In the genomic region with DNA sequence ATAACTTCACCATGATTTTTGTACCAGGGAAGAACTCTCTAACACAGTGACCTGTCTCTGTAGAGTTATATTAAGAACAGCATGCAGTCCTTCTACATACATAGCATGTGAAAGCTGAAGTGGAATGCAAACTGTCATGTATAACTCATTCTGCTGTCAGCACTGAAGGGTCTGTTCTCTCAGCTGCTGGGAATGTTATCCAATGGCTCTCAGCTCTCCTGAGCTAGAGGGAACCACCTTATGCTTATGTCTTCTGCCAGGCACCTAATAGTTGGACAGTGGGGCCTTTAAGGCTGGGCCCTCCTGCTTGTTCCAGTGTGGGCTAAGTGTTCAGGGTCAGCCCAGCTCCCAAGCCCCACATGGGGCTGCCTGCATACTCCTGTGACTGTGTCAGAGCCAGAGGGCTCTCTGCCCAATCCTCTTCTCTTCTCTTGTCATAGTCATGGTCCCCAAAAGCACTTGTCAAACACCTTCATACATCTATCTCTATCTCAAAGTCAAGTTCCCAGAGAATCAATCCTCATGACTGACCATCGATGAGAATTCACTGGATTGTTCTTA, we compare ENCODE assay signal across 23 mouse cellular contexts. TPM values are rescaled to one million over a fixed set of nuclear protein-coding genes. Genes with fewer than 3 reads are reported as not detected.
DNase-seq lines count a peak whose midpoint lies in the region; ATAC-seq and TF ChIP-seq lines count a peak whose summit lies in the region.
"Had no signal": no experiment of that assay in that cellular context is flagged by ENCODE, and none has a peak within 500 bp of the region (broad histone marks: within the 10 kb centered on the region; RNA-seq: fewer than 3 reads in every experiment).

No protein-coding gene starts in this region.

- H3K9me3 ChIP-seq in heart, embryonic 10.5 days = no peaks in the 10 kb centered on the region
- H3K9me3 ChIP-seq in heart, embryonic 14.5 days (ENCODE audit: control insufficient read depth, low read length) = no peaks in the 10 kb centered on the region
- no peaks in the 10 kb centered on the region for H3K9me3 ChIP-seq in midbrain, embryonic 11.5 days (ENCODE audit: control insufficient read depth, low read length)
- no peaks in the 10 kb centered on the region for H3K9me3 ChIP-seq in midbrain, postnatal 0 days (ENCODE audit: low read length)
- H3K9me3 ChIP-seq: embryonic facial prominence, embryonic 10.5 days; forebrain, embryonic 10.5 days; forebrain, embryonic 15.5 days; hindbrain, embryonic 13.5 days; intestine, embryonic 15.5 days had no signal

- intact Hi-C loops in heart, postnatal 10 days (cut with DNase I) = no loop called here

- H3K4me1 ChIP-seq in heart, embryonic 10.5 days = peaks cover 16% of the 10 kb centered on the region
- H3K4me1 ChIP-seq in heart, embryonic 14.5 days (ENCODE audit: control insufficient read depth in 2 of 2, insufficient read depth in 2 of 2, low read length in 2 of 2) = peaks cover 16 to 28% of the 10 kb centered on the region in 2 experiments
- H3K4me1 ChIP-seq in midbrain, embryonic 11.5 days (ENCODE audit: control insufficient read depth, insufficient read depth, low read length) = no peaks in the 10 kb centered on the region
- H3K4me1 ChIP-seq in midbrain, postnatal 0 days (ENCODE audit: insufficient read depth, low read length) = no peaks in the 10 kb centered on the region
- H3K4me1 ChIP-seq: forebrain, embryonic 10.5 days; hindbrain, embryonic 13.5 days; intestine, embryonic 15.5 days had no signal

- no peaks in the 10 kb centered on the region for H3K36me3 ChIP-seq in heart, embryonic 10.5 days
- H3K36me3 ChIP-seq in heart, embryonic 14.5 days (ENCODE audit: control insufficient read depth, insufficient read depth, low read length) = no peaks in the 10 kb centered on the region
- no peaks in the 10 kb centered on the region for H3K36me3 ChIP-seq in midbrain, embryonic 11.5 days (ENCODE audit: control insufficient read depth, insufficient read depth, low read length)
- no peaks in the 10 kb centered on the region for H3K36me3 ChIP-seq in midbrain, postnatal 0 days (ENCODE audit: insufficient read depth, low read length)
- H3K36me3 ChIP-seq: embryonic facial prominence, embryonic 10.5 days; forebrain, embryonic 10.5 days; forebrain, embryonic 15.5 days; G1E; hindbrain, embryonic 13.5 days; intestine, embryonic 15.5 days had no signal

- H3K27me3 ChIP-seq in heart, embryonic 10.5 days (ENCODE audit: insufficient read depth, poor library complexity, severe bottlenecking) = no peaks in the 10 kb centered on the region
- no peaks in the 10 kb centered on the region for H3K27me3 ChIP-seq in heart, embryonic 14.5 days (ENCODE audit: control insufficient read depth, insufficient read depth, low read length)
- no peaks in the 10 kb centered on the region for H3K27me3 ChIP-seq in midbrain, embryonic 11.5 days (ENCODE audit: control insufficient read depth, insufficient read depth, low read length)
- no peaks in the 10 kb centered on the region for H3K27me3 ChIP-seq in midbrain, postnatal 0 days (ENCODE audit: insufficient read depth, low read length)
- H3K27me3 ChIP-seq: forebrain, embryonic 15.5 days; hindbrain, embryonic 13.5 days; intestine, embryonic 15.5 days had no signal

- peak; percentile 68 for DNase-seq in adrenal gland, adult 2 months
- no peak for DNase-seq in adrenal gland, adult 18-20 months (ENCODE audit: low spot score in 2 of 2)
- no peak for DNase-seq in heart, embryonic 10.5 days (ENCODE audit: low spot score)
- DNase-seq in heart, adult 8-10 months (ENCODE audit: low spot score) = no peak
- no peak for DNase-seq in heart, postnatal 10 days
- peak; percentile 54 for DNase-seq in midbrain, embryonic 11.5 days (ENCODE audit: low spot score, missing footprints)
- no peak for DNase-seq in midbrain, postnatal 0 days (ENCODE audit: low spot score)
- DNase-seq: B cell, adult 2 months; cerebellum, adult 2 months; cerebellum, postnatal 10 days; gastrocnemius, postnatal 36 days; kidney, adult 18-20 months; kidney, postnatal 10 days had no signal

- WGBS in heart, embryonic 10.5 days = 87% methylated on average over 1 of the region's 1 CpGs
- 64% methylated on average over 1 of the region's 1 CpGs for WGBS in heart, embryonic 14.5 days
- 89% methylated on average over 1 of the region's 1 CpGs for WGBS in midbrain, embryonic 11.5 days
- 91% methylated on average over 1 of the region's 1 CpGs for WGBS in midbrain, postnatal 0 days

- no peak for TF ChIP-seq CTCF in midbrain, postnatal 0 days (IDR thresholded peaks at IDR 0.05)

- H3K9ac ChIP-seq in heart, embryonic 14.5 days (ENCODE audit: low read length) = no peak overlapping the region
- H3K9ac ChIP-seq in midbrain, embryonic 11.5 days (ENCODE audit: low read length) = no peak overlapping the region
- no peak overlapping the region for H3K9ac ChIP-seq in midbrain, postnatal 0 days (replicated peaks; ENCODE audit: low read length, poor library complexity, severe bottlenecking)
- H3K9ac ChIP-seq: forebrain, embryonic 15.5 days; hindbrain, embryonic 13.5 days; intestine, embryonic 15.5 days had no signal

- ATAC-seq in heart, embryonic 14.5 days (ENCODE audit: insufficient number of reproducible peaks, insufficient read depth, low FRiP score, low read depth) = peak; percentile 85
- ATAC-seq in midbrain, embryonic 11.5 days (ENCODE audit: low FRiP score) = no peak
- ATAC-seq in midbrain, postnatal 0 days (ENCODE audit: low FRiP score) = no peak
- ATAC-seq: CD4-positive, CD25-positive, alpha-beta regulatory T cell, adult 4 months; forebrain, embryonic 15.5 days; hindbrain, postnatal 0 days; intestine, embryonic 15.5 days had no signal

- 0 out of 2 replicates have a peak overlapping the region, but pooled peaks have one; percentile 42 for H3K27ac ChIP-seq in heart, embryonic 10.5 days
- H3K27ac ChIP-seq in heart, embryonic 14.5 days (replicated peaks in 1 of 2; ENCODE audit: control insufficient read depth in 1 of 2, insufficient read depth in 1 of 2, low read depth in 2 of 2, low read length in 2 of 2) = peak overlapping the region; percentile 83 to 85
- H3K27ac ChIP-seq in midbrain, embryonic 11.5 days (ENCODE audit: low read depth, low read length) = no peak overlapping the region
- H3K27ac ChIP-seq in midbrain, postnatal 0 days (ENCODE audit: low read depth, low read length) = no peak overlapping the region
- H3K27ac ChIP-seq: embryonic facial prominence, embryonic 10.5 days; forebrain, embryonic 10.5 days; forebrain, embryonic 15.5 days; hindbrain, embryonic 13.5 days; hindbrain, postnatal 0 days; intestine, embryonic 15.5 days had no signal

- no peak overlapping the region for H3K4me2 ChIP-seq in heart, embryonic 14.5 days (ENCODE audit: low read length)
- no peak overlapping the region for H3K4me2 ChIP-seq in midbrain, embryonic 11.5 days
- H3K4me2 ChIP-seq in midbrain, postnatal 0 days (ENCODE audit: low read depth, low read length, poor library complexity, severe bottlenecking) = no peak overlapping the region
- H3K4me2 ChIP-seq: forebrain, embryonic 15.5 days; hindbrain, embryonic 13.5 days; intestine, embryonic 15.5 days had no signal

- no peak overlapping the region for H3K4me3 ChIP-seq in heart, embryonic 10.5 days
- no peak overlapping the region for H3K4me3 ChIP-seq in heart, embryonic 14.5 days (ENCODE audit: control insufficient read depth in 1 of 2, insufficient read depth in 1 of 2, low read depth in 1 of 2, low read length in 2 of 2)
- no peak overlapping the region for H3K4me3 ChIP-seq in midbrain, embryonic 11.5 days (ENCODE audit: low read depth, low read length)
- H3K4me3 ChIP-seq in midbrain, postnatal 0 days (ENCODE audit: low read depth, low read length) = no peak overlapping the region
- H3K4me3 ChIP-seq: embryonic facial prominence, embryonic 10.5 days; erythroblast, embryonic 14.5 days; forebrain, embryonic 10.5 days; forebrain, embryonic 15.5 days; hindbrain, embryonic 13.5 days; intestine, embryonic 15.5 days had no signal

RNA-seq across cellular contexts. Expression of gene Plcl2, which starts 22.1 kb away (rescaled TPM):
- total RNA-seq in adrenal gland, adult 2 months (2021) = 10 to 100 TPM; 46.8 to 55.0 TPM
- polyA plus RNA-seq in adrenal gland, adult 2 months (2012; rRNA removed) = 8.9 and 11.6 TPM in 2 replicates
- total RNA-seq in adrenal gland, adult 18-20 months (2021) = 10 to 100 TPM; 48.7 to 58.0 TPM
- polyA plus RNA-seq in heart, embryonic 10.5 days (2016; fragmentation: Nextera tagmentation; extraction: Ambion mirVana) = 3.0 and 3.8 TPM in 2 replicates
- total RNA-seq in heart, adult 8-10 months (2022) = 10 to 100 TPM in 1 of 4 experiments, 1 to 10 TPM in 3; 8.3 to 10.7 (median 9.3) TPM
- 5.5 and 6.8 TPM in 2 replicates for polyA plus RNA-seq in heart, embryonic 14.5 days (2014; fragmentation: Nextera tagmentation; extraction: Ambion mirVana)
- total RNA-seq in heart, postnatal 10 days (2021) = 10 to 100 TPM; 11.0 to 11.6 TPM
- polyA plus RNA-seq in midbrain, embryonic 11.5 days (2014; fragmentation: Nextera tagmentation; extraction: Ambion mirVana) = 6.1 and 6.5 TPM in 2 replicates
- 43.2 and 52.1 TPM in 2 replicates for total RNA-seq in midbrain, postnatal 0 days (2014; rRNA removed)
- polyA plus RNA-seq in midbrain, postnatal 0 days (2015; fragmentation: Nextera tagmentation; extraction: Ambion mirVana) = 7.1 and 8.8 TPM in 2 replicates
- polyA plus RNA-seq: G1E had no signal

Comparison
In these comparisons a context has a peak if more than half of its experiments do, and no peak if none do; other contexts are left out.
1. DNase-seq: peak in adrenal gland, adult 2 months (single experiment) and midbrain, embryonic 11.5 days (single experiment); none in adrenal gland, adult 18-20 months (0 of 2), heart, embryonic 10.5 days (single experiment), heart, adult 8-10 months (single experiment), heart, postnatal 10 days (0 of 2) and midbrain, postnatal 0 days (single experiment).
2. H3K27ac ChIP-seq: peak in heart, embryonic 10.5 days (single experiment) and heart, embryonic 14.5 days (2 of 2); none in midbrain, embryonic 11.5 days (single experiment) and midbrain, postnatal 0 days (single experiment).